Mouse (Mus musculus) liver, embryonic 14.5 days (tissue): ENCODE data around the gene Pou3f1. TPM values are rescaled to one million over a fixed set of nuclear protein-coding genes. Genes with fewer than 3 reads are reported as not detected.

Experiments
- ATAC-seq: fragments of 200-750 bp; cut with Nextera tagmentation; 2 replicates; pipeline ENCODE4 v1.8.0; 2017; ENCODE audit warnings: moderate number of reproducible peaks, mild to moderate bottlenecking, moderate library complexity; ENCODE audit not compliant: insufficient read depth
- DNase-seq, 3 experiments: peaks; one replicate each; pipeline ENCODE4 v3.0.0-alpha.2; 2012 to 2013; ENCODE audit warnings: low read depth in 3 of 3, low spot score in 3 of 3
- H3K27ac ChIP-seq: fragments of 300-500 bp; sonication (generic); 2 replicates; pipeline ENCODE4 v1.5.1; 2014; ENCODE audit warnings: moderate library complexity, mild to moderate bottlenecking, control low read depth, inconsistent platforms
- H3K27me3 ChIP-seq: fragments of 300-500 bp; sonication (generic); 2 replicates; pipeline ENCODE4 v1.6.1; 2014; ENCODE audit warnings: mild to moderate bottlenecking, low read length, moderate library complexity; ENCODE audit not compliant: control insufficient read depth, insufficient read depth
- H3K36me3 ChIP-seq: fragments of 300-500 bp; sonication (generic); replicated peaks from 2 replicates; pipeline ENCODE4 v1.6.1; 2014; ENCODE audit warnings: low read depth; ENCODE audit not compliant: control insufficient read depth, insufficient read depth
- H3K4me1 ChIP-seq, 2 experiments: fragments of 200-500 bp in 1 of 2; fragments of 300-500 bp in 1 of 2; sonication (generic) in 1 of 2; replicated peaks; 2 replicates each; pipeline ENCODE4 v1.6.1; 2012 to 2014; ENCODE audit warnings: antibody characterized with exemption in 1 of 2, inconsistent platforms in 1 of 2, low read length in 1 of 2; ENCODE audit not compliant: control insufficient read depth in 2 of 2, insufficient read depth in 2 of 2
- H3K4me2 ChIP-seq: fragments of 300-500 bp; sonication (generic); 2 replicates; pipeline ENCODE4 v1.6.1; 2014; ENCODE audit warnings: low read depth, mild to moderate bottlenecking, control low read depth, moderate library complexity
- H3K4me3 ChIP-seq, 2 experiments: fragments of 200-500 bp in 1 of 2; fragments of 300-500 bp in 1 of 2; sonication (generic) in 1 of 2; 2 replicates each; pipeline ENCODE4 v1.5.1; 2012 to 2014; ENCODE audit warnings: low read depth in 2 of 2, low read length in 2 of 2, mild to moderate bottlenecking in 2 of 2, control low read depth in 1 of 2, inconsistent platforms in 1 of 2, moderate library complexity in 1 of 2; ENCODE audit not compliant: insufficient read depth in 1 of 2
- H3K9ac ChIP-seq: fragments of 300-500 bp; sonication (generic); replicated peaks from 2 replicates; pipeline ENCODE4 v1.6.1; 2014; ENCODE audit warnings: mild to moderate bottlenecking, control low read depth, moderate library complexity
- H3K9me3 ChIP-seq: fragments of 300-500 bp; sonication (generic); 2 replicates; pipeline ENCODE4 v1.6.1; 2016; ENCODE audit warnings: low read length, mixed read lengths; ENCODE audit not compliant: control insufficient read depth
- CTCF ChIP-seq: IDR thresholded peaks from 2 replicates; pipeline ENCODE4 v1.5.1; 2016; ENCODE audit warnings: antibody characterized with exemption, low read depth, control low read depth
- EP300 ChIP-seq: IDR thresholded peaks from 2 replicates; pipeline ENCODE4 v1.6.1; 2016; ENCODE audit warnings: antibody characterized with exemption, low read depth
- WGBS: fragments of 180-500 bp; shearing (Covaris S2); extraction: QIAGEN DNeasy Blood & Tissue Kit; methylation state at CpG from one replicate; pipeline ENCODE4 v1.1.7; 2014; ENCODE audit not compliant: insufficient replicate concordance; 5-methylcytosine and 5-hydroxymethylcytosine counted together
- polyA plus RNA-seq, 2 experiments: library from polyadenylated mRNA; depleted of rRNA in 1 of 2; stranded (reverse) in 1 of 2; unstranded in 1 of 2; fragments of >200 nt; fragmentation: Nextera tagmentation in 1 of 2; extraction: Ambion mirVana in 1 of 2; gene quantifications; 2 replicates each; pipeline versions ENCODE4 v1.2.1 to v1.2.3; 2012 to 2014

Pou3f1 gene
- polyA plus RNA-seq, 2 experiments, result 0.01 TPM; not detected in 1

- Histone ChIP-seq H3K4me1 (peaks cover 13 to 37% of the 10 kb centered on the region in 2 experiments), H3K9ac (peak within 1 kb of the TSS; percentile 66), H3K9me3 (no peaks in the 10 kb centered on the region), H3K4me3 (peak within 1 kb of the TSS; percentile 66 to 77), H3K4me2 (peak within 1 kb of the TSS; percentile 98), H3K27me3 (no peaks in the 10 kb centered on the region; the same call in 1 of the 2 replicates), H3K27ac (no peak within 1 kb of the TSS), H3K36me3 (no peaks in the 10 kb centered on the region)
- DNase-seq (no peak), ATAC-seq (peak; percentile 73)
- TF ChIP-seq EP300 (no peak), CTCF (no peak)
- under 1% methylated on average over 47 of the region's 59 CpGs for WGBS
Measured at GRCm38 (mm10) chr4:124700248-124700971, 43.8 kb downstream of the Pou3f1 start, which contains the start of gene Fhl3. Gene Fhl3 (plus strand): TSS chr4:124700701.

DNA sequence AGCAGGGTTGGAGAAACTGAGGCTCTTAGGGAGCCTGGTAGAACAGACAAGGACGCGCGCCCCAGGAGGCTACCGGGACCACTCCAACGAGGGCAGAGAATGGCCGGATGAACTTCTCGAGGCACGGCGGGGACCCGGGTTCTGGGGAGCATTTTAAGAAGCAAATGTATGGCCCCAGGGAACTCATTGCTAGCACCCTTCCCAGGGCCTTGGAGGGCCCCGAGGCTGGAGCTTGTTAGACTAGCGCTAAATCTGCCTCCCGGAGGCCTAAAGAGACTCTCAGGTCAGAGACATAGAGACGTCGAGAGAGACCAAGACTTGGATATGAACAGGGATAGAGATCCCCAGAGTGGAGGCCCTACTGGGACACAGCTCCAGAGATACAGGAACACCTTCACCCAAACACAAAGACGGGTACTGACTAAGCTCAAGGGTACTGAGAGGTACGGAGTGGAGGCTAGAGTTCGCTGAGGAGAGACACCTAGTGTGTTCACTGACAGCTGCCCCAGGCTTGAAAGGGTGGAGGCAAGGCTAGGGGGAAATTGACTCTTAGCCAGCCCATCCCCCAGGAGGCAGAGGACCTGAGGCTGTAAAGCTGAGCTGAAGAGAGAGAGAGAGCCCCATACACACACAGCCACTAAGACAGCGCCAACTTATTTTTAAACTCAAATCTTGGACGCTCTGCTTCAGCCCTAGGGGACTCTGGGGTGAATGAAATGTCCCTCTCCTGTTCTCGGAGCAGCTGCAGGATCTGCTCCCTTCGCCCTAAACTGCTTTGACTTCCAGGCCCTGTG lies 44.6 kb downstream of the Pou3f1 start:
- WGBS, result 8% methylated on average over 22 of the region's 22 CpGs
- TF ChIP-seq EP300 (no peak), CTCF (no peak)

DNA sequence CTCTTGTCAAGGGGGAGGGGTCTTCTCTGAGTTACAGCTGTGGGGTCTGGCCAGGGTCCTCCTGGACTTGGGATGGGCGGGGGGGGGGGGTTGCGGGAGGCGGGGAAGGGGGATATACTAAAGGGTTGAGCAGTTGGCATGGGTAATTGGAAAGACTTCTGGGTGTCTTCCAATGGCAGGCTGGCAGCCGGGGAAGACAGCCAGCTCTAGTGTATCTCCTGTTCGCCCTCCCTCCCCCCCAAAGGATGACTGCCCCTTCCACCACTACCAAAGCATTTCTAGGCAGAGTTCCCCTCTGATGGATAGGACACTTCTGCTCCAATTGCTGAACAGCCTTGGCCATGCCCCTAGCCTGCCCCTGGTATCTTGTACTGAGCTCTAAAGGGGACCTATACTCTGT lies 45.3 kb downstream of the Pou3f1 start:
- ATAC-seq (no peak), DNase-seq (no peak)
- 58% methylated on average over 4 of the region's 5 CpGs for WGBS
- Histone ChIP-seq H3K27ac (no peak overlapping the region), H3K4me2 (peak overlapping the region; percentile 98), H3K27me3 (no peaks in the 10 kb centered on the region; the same call in 1 of the 2 replicates), H3K4me1 (peaks cover 9 to 30% of the 10 kb centered on the region in 2 experiments), H3K9me3 (no peaks in the 10 kb centered on the region), H3K9ac (no peak overlapping the region), H3K4me3 (peak overlapping the region in 1 of 2 experiments; percentile 66; a peak in 2 of 4 replicates), H3K36me3 (no peaks in the 10 kb centered on the region; the same call in 1 of the 2 replicates)
- no peak for TF ChIP-seq EP300
- no peak for TF ChIP-seq CTCF

More for the DNA sequence above, 44.6 kb downstream of the Pou3f1 start:
- Histone ChIP-seq H3K4me1 (peaks cover 10 to 31% of the 10 kb centered on the region in 2 experiments), H3K36me3 (no peaks in the 10 kb centered on the region), H3K9me3 (no peaks in the 10 kb centered on the region), H3K9ac (peak overlapping the region; percentile 66), H3K27ac (no peak overlapping the region), H3K27me3 (no peaks in the 10 kb centered on the region; the same call in 1 of the 2 replicates), H3K4me2 (peak overlapping the region; percentile 98), H3K4me3 (peak overlapping the region; percentile 66 to 77)
- DNase-seq (no peak), ATAC-seq (no peak; the same call in 1 of the 2 replicates)

DNA sequence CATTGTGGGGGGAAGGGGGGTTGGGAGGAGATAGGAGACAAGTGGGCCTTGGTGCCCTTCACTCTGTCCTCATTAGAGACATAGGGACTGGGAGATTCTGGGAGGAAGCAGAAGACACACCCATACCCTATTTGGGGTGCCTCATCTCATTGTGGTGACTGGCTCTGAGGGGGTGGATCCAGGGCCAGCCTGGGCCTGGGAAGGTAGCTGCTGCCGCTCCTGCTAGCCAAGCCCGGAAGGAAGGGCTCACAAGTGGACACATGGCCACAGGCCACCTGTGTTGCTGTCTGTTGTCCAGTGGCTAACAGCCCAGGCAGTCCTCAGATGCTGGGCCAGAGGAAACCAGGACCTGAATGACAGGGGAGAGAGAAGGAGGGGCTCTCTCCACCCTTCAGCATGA lies 46.8 kb downstream of the Pou3f1 start:
- 20% methylated on average over 2 of the region's 2 CpGs for WGBS
- DNase-seq, result no peak

More for the DNA sequence above, 46.8 kb downstream of the Pou3f1 start:
- peaks cover 10 to 31% of the 10 kb centered on the region in 2 experiments for H3K4me1 ChIP-seq
- H3K4me3 ChIP-seq, result no peak overlapping the region
- no peaks in the 10 kb centered on the region; the same call in 1 of the 2 replicates for H3K27me3 ChIP-seq
- no peak overlapping the region for H3K27ac ChIP-seq
- no peak overlapping the region for H3K9ac ChIP-seq
- ATAC-seq, result no peak
- TF ChIP-seq CTCF, result no peak
- TF ChIP-seq EP300, result no peak
- no peaks in the 10 kb centered on the region; the same call in 1 of the 2 replicates for H3K36me3 ChIP-seq
- no peaks in the 10 kb centered on the region for H3K9me3 ChIP-seq
- no peak overlapping the region; the same call in 1 of the 2 replicates for H3K4me2 ChIP-seq
